Mouse (Mus musculus) neural tube, embryonic 14.5 days (tissue): ENCODE measurements around the gene Il13. TPM values are rescaled to one million over a fixed set of nuclear protein-coding genes. Genes with fewer than 3 reads are reported as not detected.

Experiments
- polyA plus RNA-seq: library from polyadenylated mRNA; unstranded; fragments of >200 nt; fragmentation: Nextera tagmentation; extraction: Ambion mirVana; gene quantifications from 2 replicates; pipeline ENCODE4 v1.2.1, GENCODE M21; 2014

The Il13 gene
- polyA plus RNA-seq, 1 experiment from 2014 or later = not detected

Other genes with a start within 250 kb of the Il13 start
- gene Leap2, start 211.5 kb downstream of the Il13 start, polyA plus RNA-seq = not detected in 2 replicates
- 771 and 826 TPM in 2 replicates for gene Uqcrq, start 203.9 kb downstream of the Il13 start, polyA plus RNA-seq
- 3.4 and 5.3 TPM in 2 replicates for gene Gdf9, start 203.7 kb downstream of the Il13 start, polyA plus RNA-seq
- gene Gm10447, start 177.6 kb downstream of the Il13 start, polyA plus RNA-seq = 0.14 TPM in 1 of 2 replicates, not detected in the other
- 1.8 and 2.9 TPM in 2 replicates for gene Shroom1, start 177.5 kb downstream of the Il13 start, polyA plus RNA-seq
- not detected in 2 replicates for gene Gm9837, start 164.2 kb downstream of the Il13 start, polyA plus RNA-seq
- gene Gm9945, start 154.5 kb downstream of the Il13 start, polyA plus RNA-seq = 0.23 TPM in 1 of 2 replicates, not detected in the other
- gene Sowaha, start 154.4 kb downstream of the Il13 start, polyA plus RNA-seq = 0.66 and 1.1 TPM in 2 replicates
- gene Sept8, start 115.4 kb downstream of the Il13 start, polyA plus RNA-seq = 20.5 and 25.0 TPM in 2 replicates
- 280 and 308 TPM in 2 replicates for gene Kif3a, start 67.3 kb downstream of the Il13 start, polyA plus RNA-seq
- 7.6 and 8.1 TPM in 2 replicates for gene Il4, start 16.0 kb downstream of the Il13 start, polyA plus RNA-seq
- 11.2 and 12.0 TPM in 2 replicates for gene Rad50, start 72.6 kb upstream of the Il13 start, polyA plus RNA-seq
- gene Il5, start 86.1 kb upstream of the Il13 start, polyA plus RNA-seq = not detected in 2 replicates
- gene Irf1, start 135.3 kb upstream of the Il13 start, polyA plus RNA-seq = 1.4 and 3.3 TPM in 2 replicates
- not detected in 2 replicates for gene Gm17334, start 138.5 kb upstream of the Il13 start, polyA plus RNA-seq
- 0.44 and 0.70 TPM in 2 replicates for gene Gm12216, start 224.6 kb upstream of the Il13 start, polyA plus RNA-seq